Mouse (Mus musculus) stomach, postnatal 0 days (tissue): Measurements from ENCODE around the gene Cdh23.

Source experiments
- CTCF ChIP-seq: IDR thresholded peaks from 2 replicates; pipeline ENCODE4 v1.5.1; 2016; ENCODE audit warnings: antibody characterized with exemption, low read depth, mild to moderate bottlenecking, moderate library complexity
- EP300 ChIP-seq: optimal IDR thresholded peaks from 2 replicates; pipeline ENCODE3; 2016; ENCODE audit warnings: antibody characterized with exemption

GRCm38 (mm10) chr10:60585691-60586090 is 110.6 kb downstream of the Cdh23 start:
- TF ChIP-seq CTCF (no peak), EP300 (no peak)
